Mouse (Mus musculus) stomach, embryonic 16.5 days (tissue): ENCODE measurements at regions not wholly inside any gene's neighbourhood (a gene's known extent, or its start where the extent isn't known, plus 50 kb on each side); places are given as distances from the start of the nearest gene placed in this dataset.

Source experiments
- ATAC-seq: fragments of 200-750 bp; cut with Nextera tagmentation; 2 replicates; pipeline ENCODE4 v1.8.0; 2017; ENCODE audit warnings: moderate number of reproducible peaks, moderate TSS enrichment; ENCODE audit not compliant: insufficient read depth, low FRiP score
- H3K27ac ChIP-seq: fragments of 300-500 bp; sonication (generic); 2 replicates; pipeline ENCODE4 v1.5.1; 2014; ENCODE audit warnings: low read length
- H3K27me3 ChIP-seq: fragments of 300-500 bp; sonication (generic); 2 replicates; pipeline ENCODE4 v1.6.1; 2014; ENCODE audit warnings: low read length, control low read depth, mixed read lengths; ENCODE audit not compliant: control insufficient read depth, insufficient read depth
- H3K36me3 ChIP-seq: fragments of 300-500 bp; sonication (generic); 2 replicates; pipeline ENCODE4 v1.6.1; 2014; ENCODE audit warnings: low read length; ENCODE audit not compliant: control insufficient read depth, insufficient read depth
- H3K4me1 ChIP-seq: fragments of 300-500 bp; sonication (generic); 2 replicates; pipeline ENCODE4 v1.6.1; 2014; ENCODE audit warnings: low read length, control low read depth, mixed read lengths; ENCODE audit not compliant: control insufficient read depth, insufficient read depth
- H3K4me2 ChIP-seq: fragments of 300-500 bp; sonication (generic); 2 replicates; pipeline ENCODE4 v1.6.1; 2014; ENCODE audit warnings: low read depth, low read length, mixed read lengths
- H3K4me3 ChIP-seq: fragments of 300-500 bp; sonication (generic); replicated peaks from 2 replicates; pipeline ENCODE4 v1.5.1; 2014; ENCODE audit warnings: mild to moderate bottlenecking, low read length
- H3K9ac ChIP-seq: fragments of 300-500 bp; sonication (generic); 2 replicates; pipeline ENCODE4 v1.6.1; 2014; ENCODE audit warnings: low read length
- H3K9me3 ChIP-seq: fragments of 300-500 bp; sonication (generic); replicated peaks from 2 replicates; pipeline ENCODE4 v1.6.1; 2016; ENCODE audit warnings: low read length, control low read depth; ENCODE audit not compliant: control insufficient read depth
- WGBS: fragments of 180-500 bp; shearing (Covaris S2); extraction: QIAGEN DNeasy Blood & Tissue Kit; methylation state at CpG from one replicate; pipeline ENCODE4 v1.1.7; 2014; 5-methylcytosine and 5-hydroxymethylcytosine counted together

DNA sequence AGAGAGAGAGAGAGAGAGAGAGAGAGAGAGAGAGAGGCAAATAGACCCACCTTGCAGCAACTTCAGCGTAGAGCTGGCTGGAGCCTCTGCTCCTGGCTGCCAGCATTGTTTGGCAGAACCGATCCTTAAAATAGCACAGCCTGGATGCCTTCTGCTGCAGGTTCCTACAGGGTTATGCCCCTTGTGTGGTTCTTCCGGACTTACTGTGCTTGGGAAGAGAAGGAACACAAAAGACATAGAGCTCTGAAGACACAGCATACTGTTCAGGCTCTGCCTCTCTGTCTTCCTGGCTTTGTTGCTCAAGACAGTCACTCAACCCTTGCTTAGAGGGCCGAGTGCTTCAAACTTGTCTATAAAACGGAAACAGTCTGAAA, 86.2 kb upstream of the Slc25a26 start:
- H3K4me1 ChIP-seq: no peaks in the 10 kb centered on the region
- no peaks in the 10 kb centered on the region for H3K36me3 ChIP-seq
- no peaks in the 10 kb centered on the region for H3K27me3 ChIP-seq
- no peak for ATAC-seq
- H3K4me2 ChIP-seq: no peak overlapping the region
- H3K4me3 ChIP-seq: no peak overlapping the region
- H3K9me3 ChIP-seq: no peaks in the 10 kb centered on the region
- H3K9ac ChIP-seq: no peak overlapping the region
- H3K27ac ChIP-seq: 0 out of 2 replicates have a peak overlapping the region, but pooled peaks have one; percentile 13
- 51% methylated on average over 5 of the region's 5 CpGs for WGBS

DNA sequence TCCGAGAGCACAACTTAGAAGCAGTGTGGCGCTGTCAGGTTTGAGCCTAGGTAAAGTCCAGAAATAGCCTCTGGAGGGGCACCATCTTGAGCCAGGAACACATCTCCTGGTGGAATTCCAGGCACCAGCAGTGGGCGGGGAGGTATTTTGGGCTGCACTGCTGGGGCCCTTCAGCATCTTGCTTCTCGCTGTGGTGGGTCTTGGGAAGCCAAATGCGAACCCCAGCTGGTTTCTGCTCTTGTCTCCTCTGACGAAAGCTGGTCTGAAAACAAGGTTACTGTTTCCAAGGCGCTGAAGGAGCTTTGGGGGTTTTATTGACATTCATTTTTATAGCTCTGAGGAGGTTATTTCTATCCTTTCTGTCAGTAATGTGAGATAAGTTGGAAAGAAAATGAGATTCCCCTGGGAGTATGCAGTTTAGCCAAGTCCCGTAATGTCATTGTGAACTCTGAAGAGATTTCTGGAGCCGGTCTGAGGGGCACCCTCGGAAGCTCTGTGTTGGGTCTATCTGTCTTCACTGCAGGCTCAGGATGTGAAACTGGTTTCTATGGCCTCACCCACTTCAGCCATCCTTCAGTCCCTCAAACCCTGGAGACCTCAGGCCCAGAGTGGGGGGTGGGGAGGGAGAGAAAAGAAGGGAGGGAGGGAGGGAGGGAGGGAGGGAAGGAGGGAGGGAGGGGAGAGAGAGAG, 86.7 kb upstream of the Slc25a26 start:
- 66% methylated on average over 10 of the region's 10 CpGs for WGBS
- no peak for ATAC-seq
- no peak overlapping the region for H3K27ac ChIP-seq

DNA sequence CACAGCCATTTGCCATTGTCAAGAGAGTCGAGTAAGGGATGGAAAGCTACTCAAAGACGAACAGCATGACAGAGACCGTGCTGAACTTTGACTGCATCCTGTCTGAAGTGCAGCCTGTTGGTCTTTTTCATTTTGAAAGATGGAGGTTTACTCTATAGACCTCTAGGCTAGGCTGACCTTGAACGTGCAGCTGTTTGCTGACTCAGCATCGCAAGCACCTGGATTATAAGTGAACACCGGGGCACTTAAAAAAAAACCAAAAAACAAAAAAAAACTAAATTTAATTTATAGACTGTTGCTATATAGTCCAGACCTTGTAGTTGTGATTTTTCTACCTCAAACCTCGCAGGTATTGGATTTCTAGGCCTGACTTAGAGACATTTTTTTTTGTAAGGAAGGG, 87.8 kb upstream of the Slc25a26 start:
- 69% methylated on average over 7 of the region's 7 CpGs for WGBS
- Histone ChIP-seq H3K36me3 (no peaks in the 10 kb centered on the region), H3K4me3 (no peak overlapping the region), H3K9ac (no peak overlapping the region), H3K4me1 (no peaks in the 10 kb centered on the region), H3K27ac (no peak overlapping the region), H3K27me3 (no peaks in the 10 kb centered on the region), H3K9me3 (no peaks in the 10 kb centered on the region), H3K4me2 (no peak overlapping the region)
- no peak for ATAC-seq

More for the DNA sequence above, 86.7 kb upstream of the Slc25a26 start:
- H3K36me3 ChIP-seq: no peaks in the 10 kb centered on the region
- no peak overlapping the region for H3K9ac ChIP-seq
- no peaks in the 10 kb centered on the region for H3K27me3 ChIP-seq
- no peak overlapping the region for H3K4me3 ChIP-seq
- H3K9me3 ChIP-seq: no peaks in the 10 kb centered on the region
- no peaks in the 10 kb centered on the region for H3K4me1 ChIP-seq
- H3K4me2 ChIP-seq: no peak overlapping the region

DNA sequence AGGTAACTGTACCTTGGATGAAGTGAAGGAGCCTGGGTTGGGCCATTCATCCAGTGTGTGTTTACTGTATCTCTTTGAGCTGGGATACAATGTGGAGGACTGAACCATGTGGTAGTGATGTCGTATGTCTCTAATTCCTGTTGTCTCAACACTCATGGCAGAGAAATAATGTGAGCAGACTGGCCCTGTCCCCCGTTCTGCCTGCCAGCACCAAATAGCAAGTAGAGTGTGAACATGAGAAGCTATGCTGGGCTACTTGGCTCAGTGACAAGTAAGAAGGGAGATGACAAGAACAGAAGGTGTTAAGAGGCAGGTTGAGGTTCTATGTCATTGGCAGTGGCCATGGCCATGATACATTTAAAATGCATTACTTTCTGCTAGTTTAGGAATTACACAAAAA, 89.7 kb upstream of the Slc25a26 start:
- Histone ChIP-seq H3K4me3 (no peak overlapping the region), H3K9ac (no peak overlapping the region), H3K9me3 (no peaks in the 10 kb centered on the region), H3K36me3 (no peaks in the 10 kb centered on the region), H3K27me3 (no peaks in the 10 kb centered on the region), H3K27ac (no peak overlapping the region), H3K4me2 (no peak overlapping the region), H3K4me1 (no peaks in the 10 kb centered on the region)
- 72% methylated on average over 2 of the region's 2 CpGs for WGBS
- no peak for ATAC-seq

DNA sequence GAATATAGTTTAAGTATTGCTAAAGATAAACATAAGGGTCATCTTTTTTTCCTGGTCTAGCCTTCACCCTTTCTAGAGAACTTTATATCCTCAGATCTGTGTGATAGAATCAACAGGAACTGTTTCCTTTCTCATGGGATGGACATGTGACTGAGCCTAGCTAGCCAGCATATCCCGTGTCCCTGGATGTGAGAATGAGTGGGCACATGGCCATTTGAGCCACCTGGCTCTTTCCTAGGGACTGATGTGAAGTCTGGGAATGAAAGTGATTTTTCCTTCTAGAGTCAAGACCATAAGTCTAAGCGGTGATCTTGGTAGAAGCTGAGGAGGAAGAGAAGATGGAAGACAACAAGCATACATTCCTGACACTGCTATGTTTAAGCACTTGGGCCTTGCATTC, 91.1 kb upstream of the Slc25a26 start:
- H3K36me3 ChIP-seq: no peaks in the 10 kb centered on the region
- H3K4me1 ChIP-seq: no peaks in the 10 kb centered on the region
- 86% methylated on average over 2 of the region's 2 CpGs for WGBS
- no peaks in the 10 kb centered on the region for H3K27me3 ChIP-seq
- ATAC-seq: no peak
- H3K4me2 ChIP-seq: no peak overlapping the region
- H3K27ac ChIP-seq: no peak overlapping the region
- no peaks in the 10 kb centered on the region for H3K9me3 ChIP-seq
- no peak overlapping the region for H3K4me3 ChIP-seq
- no peak overlapping the region for H3K9ac ChIP-seq

DNA sequence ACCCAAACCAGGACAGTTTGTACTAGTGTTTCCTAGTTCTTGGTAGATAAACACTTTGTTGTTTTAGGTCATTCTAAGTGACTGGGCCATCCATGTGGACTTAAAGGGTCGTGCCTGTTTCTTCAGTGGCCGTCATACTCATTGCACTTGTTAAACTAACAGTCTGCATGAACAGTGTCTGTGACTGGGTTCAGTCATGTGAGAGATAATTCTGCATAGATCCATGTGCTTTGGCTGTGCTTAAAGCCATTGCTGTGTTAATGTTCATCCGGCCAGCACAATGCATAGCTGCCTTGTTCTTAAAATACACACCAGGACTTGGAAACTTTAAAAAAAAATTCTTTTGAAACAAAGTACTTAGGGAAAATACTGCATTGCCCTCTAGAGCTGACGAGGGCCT, 92.4 kb upstream of the Slc25a26 start:
- no peaks in the 10 kb centered on the region for H3K36me3 ChIP-seq
- ATAC-seq: no peak
- H3K9ac ChIP-seq: no peak overlapping the region
- H3K27ac ChIP-seq: no peak overlapping the region
- H3K4me3 ChIP-seq: no peak overlapping the region
- H3K27me3 ChIP-seq: no peaks in the 10 kb centered on the region
- H3K4me2 ChIP-seq: no peak overlapping the region
- 67% methylated on average over 4 of the region's 4 CpGs for WGBS
- H3K9me3 ChIP-seq: no peaks in the 10 kb centered on the region
- no peaks in the 10 kb centered on the region for H3K4me1 ChIP-seq

DNA sequence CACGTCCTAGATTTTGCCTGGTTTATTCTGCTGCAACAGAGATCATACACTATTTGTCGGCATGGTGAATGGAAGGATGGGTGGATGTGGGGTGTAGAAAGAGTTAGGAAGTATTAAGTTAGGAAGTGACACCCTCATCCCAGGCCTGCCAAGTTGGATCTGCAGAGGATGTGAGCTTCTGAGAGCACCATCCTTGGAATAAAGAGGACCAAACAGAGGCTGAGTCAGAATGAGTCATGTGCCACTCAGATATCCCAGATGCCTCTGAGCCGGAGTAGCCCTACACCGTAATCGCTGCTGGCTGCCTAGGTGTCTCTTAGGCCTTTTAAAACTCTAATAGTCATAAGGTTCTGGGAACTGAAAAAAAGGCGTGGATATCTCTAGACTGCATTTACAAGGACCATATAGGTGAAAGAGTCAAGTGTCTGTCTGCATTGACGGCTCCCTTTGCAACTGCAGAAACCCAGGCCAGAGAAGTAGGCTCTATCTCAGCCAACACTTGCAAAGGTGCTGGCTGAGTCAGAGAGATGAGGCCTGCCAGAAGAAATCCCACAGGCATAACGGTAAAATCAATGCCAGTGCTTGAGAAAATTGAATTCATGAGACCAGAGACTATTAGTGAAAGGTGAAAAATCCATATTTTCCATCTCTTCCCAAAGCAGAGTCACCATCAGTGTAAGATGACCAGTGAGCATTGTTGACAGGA, 94.6 kb upstream of the Slc25a26 start:
- Histone ChIP-seq H3K4me1 (peaks cover 9% of the 10 kb centered on the region), H3K36me3 (no peaks in the 10 kb centered on the region), H3K9me3 (no peaks in the 10 kb centered on the region), H3K9ac (no peak overlapping the region), H3K4me3 (no peak overlapping the region), H3K4me2 (no peak overlapping the region), H3K27ac (no peak overlapping the region), H3K27me3 (no peaks in the 10 kb centered on the region)
- no peak for ATAC-seq
- WGBS: 85% methylated on average over 8 of the region's 8 CpGs

DNA sequence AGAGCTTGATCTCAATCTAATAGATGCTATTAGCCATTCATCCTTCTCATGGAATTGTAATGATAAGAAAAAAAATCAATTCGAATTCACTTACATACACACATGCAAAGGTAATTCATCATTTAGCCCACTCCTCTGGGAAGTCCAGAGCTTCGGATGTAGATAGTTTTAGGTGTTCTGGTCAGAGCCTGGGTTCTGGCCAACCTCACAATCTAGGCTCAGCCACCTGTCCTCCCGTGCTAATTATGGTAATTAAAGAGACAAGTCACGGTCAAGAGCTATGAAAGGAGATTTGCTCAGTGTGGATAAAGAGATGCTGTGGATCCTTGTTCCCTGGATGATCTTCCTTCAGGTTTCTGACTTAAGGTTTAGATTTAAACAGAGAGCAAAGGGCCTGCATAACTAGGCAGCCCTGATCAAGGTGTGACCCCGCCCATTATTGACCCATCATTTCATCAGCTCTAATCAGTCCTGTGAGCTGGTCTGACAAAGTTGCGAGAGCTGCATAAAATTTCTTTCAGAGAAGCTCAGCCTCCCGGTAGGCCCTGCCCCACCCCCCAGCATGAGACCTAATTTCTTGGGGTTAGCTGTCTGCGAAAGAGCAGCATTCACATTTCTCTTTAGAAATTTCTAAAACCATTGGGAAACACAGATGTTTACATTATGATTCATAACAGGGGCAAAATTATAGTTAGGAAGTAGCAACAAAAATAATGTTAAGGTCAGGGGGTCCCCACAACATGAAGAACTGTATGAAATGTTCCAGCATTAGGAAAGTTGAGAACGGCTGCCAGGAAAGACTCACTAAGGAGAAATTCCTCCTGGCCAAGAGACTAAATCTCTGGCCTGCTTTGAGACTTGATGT, 98.3 kb upstream of the Slc25a26 start:
- H3K4me1 ChIP-seq: peaks cover 9% of the 10 kb centered on the region
- no peak overlapping the region for H3K4me3 ChIP-seq
- H3K36me3 ChIP-seq: no peaks in the 10 kb centered on the region
- no peaks in the 10 kb centered on the region for H3K9me3 ChIP-seq
- H3K27me3 ChIP-seq: no peaks in the 10 kb centered on the region
- ATAC-seq: no peak
- no peak overlapping the region for H3K9ac ChIP-seq
- H3K27ac ChIP-seq: no peak overlapping the region
- WGBS: 50% methylated on average over 9 of the region's 9 CpGs
- no peak overlapping the region for H3K4me2 ChIP-seq

DNA sequence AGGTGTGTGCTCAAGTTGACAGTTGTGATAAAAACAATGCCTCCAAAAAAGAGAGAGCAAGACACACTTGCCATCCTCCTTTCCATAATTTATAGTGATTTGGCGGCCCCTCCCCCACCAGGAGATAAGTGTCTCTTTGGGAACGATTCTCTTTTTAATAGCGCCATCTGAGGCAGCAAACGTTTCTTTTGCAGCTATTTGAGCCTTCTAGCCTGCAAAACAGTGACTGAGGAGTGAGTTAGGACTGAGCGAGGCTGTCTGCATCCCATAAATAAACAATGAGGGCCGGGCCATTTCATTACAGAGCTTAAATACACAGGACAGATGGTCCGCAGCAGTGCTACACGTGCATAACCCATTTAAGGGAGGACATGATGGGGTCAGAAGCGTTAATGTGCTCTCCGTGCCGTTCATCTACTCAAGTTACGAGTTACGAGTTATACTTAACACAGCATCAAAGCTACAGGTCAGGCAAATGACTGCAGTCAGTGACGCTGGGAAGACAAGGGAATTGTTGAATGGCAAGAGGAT, 99.0 kb upstream of the Slc25a26 start:
- no peak for ATAC-seq
- WGBS: 20% methylated on average over 14 of the region's 14 CpGs

More for the DNA sequence above, 99.0 kb upstream of the Slc25a26 start:
- no peak overlapping the region for H3K27ac ChIP-seq
- H3K9ac ChIP-seq: no peak overlapping the region
- H3K4me3 ChIP-seq: no peak overlapping the region
- H3K9me3 ChIP-seq: no peaks in the 10 kb centered on the region
- H3K4me2 ChIP-seq: peak overlapping the region; percentile 39
- H3K27me3 ChIP-seq: no peaks in the 10 kb centered on the region
- peaks cover 9% of the 10 kb centered on the region for H3K4me1 ChIP-seq
- H3K36me3 ChIP-seq: no peaks in the 10 kb centered on the region
